Mouse (Mus musculus): ENCODE measurements at regions not wholly inside any gene's neighbourhood (a gene's known extent, or its start where the extent isn't known, plus 50 kb on each side); places are given as distances from the start of the nearest gene placed in this dataset.

GRCm38 (mm10) chr2:17876155-17876554 lies 120.6 kb downstream of the H2al2a start:
- TF ChIP-seq CTCF (IDR thresholded peaks at IDR 0.05) (no peak), EP300 (IDR thresholded peaks at IDR 0.05; ENCODE audit: insufficient read depth, low read depth, low read length) (no peak), POLR2A (IDR thresholded peaks at IDR 0.05; ENCODE audit: insufficient read depth, low read depth, low read length) (no peak)
